Mouse (Mus musculus) spleen, postnatal 36 days (tissue): ENCODE measurements at regions not wholly inside any gene's neighbourhood (a gene's known extent, or its start where the extent isn't known, plus 50 kb on each side); places are given as distances from the start of the nearest gene placed in this dataset.

ENCODE experiments used
- DNase-seq, 2 experiments: peaks; one replicate each; pipeline ENCODE4 v3.0.0; 2022; ENCODE audit warnings: low spot score in 2 of 2, mixed read lengths in 1 of 2

- DNase-seq: no peak
These were observed 163.9 kb downstream of the Ptprc start for GRCm38 (mm10) chr1:138011581-138011980.

- no peak for DNase-seq
These were observed 164.5 kb downstream of the Ptprc start for GRCm38 (mm10) chr1:138010910-138011477.

GRCm38 (mm10) chr1:138006811-138007210 lies 168.7 kb downstream of the Ptprc start:
- no peak for DNase-seq

GRCm38 (mm10) chr1:138004319-138004718 lies 171.2 kb downstream of the Ptprc start:
- DNase-seq: no peak

GRCm38 (mm10) chr1:137999268-137999900 lies 176.1 kb downstream of the Ptprc start:
- DNase-seq: no peak

- DNase-seq: no peak
These were observed 179.5 kb downstream of the Ptprc start for GRCm38 (mm10) chr1:137996041-137996440.

GRCm38 (mm10) chr1:137991936-137992335 lies 183.6 kb downstream of the Ptprc start:
- DNase-seq: no peak

GRCm38 (mm10) chr1:137991412-137991811 lies 184.1 kb downstream of the Ptprc start:
- DNase-seq: no peak

GRCm38 (mm10) chr1:137973406-137973805 lies 202.1 kb downstream of the Ptprc start:
- DNase-seq: no peak

- DNase-seq: no peak
These were observed 202.7 kb downstream of the Ptprc start for GRCm38 (mm10) chr1:137972620-137973350.

- DNase-seq: no peak
These were observed 209.2 kb downstream of the Ptprc start for GRCm38 (mm10) chr1:137966151-137966836.

GRCm38 (mm10) chr1:137963656-137964055 lies 211.9 kb downstream of the Ptprc start:
- no peak for DNase-seq

GRCm38 (mm10) chr1:137958040-137958439 lies 217.5 kb downstream of the Ptprc start:
- no peak for DNase-seq

- DNase-seq: no peak
These were observed 219.5 kb downstream of the Ptprc start for GRCm38 (mm10) chr1:137955993-137956392.

- DNase-seq: no peak
These were observed 220.4 kb downstream of the Ptprc start for GRCm38 (mm10) chr1:137955139-137955538.

- no peak for DNase-seq
These were observed 222.1 kb downstream of the Ptprc start for GRCm38 (mm10) chr1:137953369-137953768.

- DNase-seq: no peak
These were observed 222.7 kb downstream of the Ptprc start for GRCm38 (mm10) chr1:137952777-137953176.

GRCm38 (mm10) chr1:137947900-137948299 lies 227.6 kb downstream of the Ptprc start:
- no peak for DNase-seq

- no peak for DNase-seq
These were observed 233.6 kb downstream of the Ptprc start for GRCm38 (mm10) chr1:137941776-137942522.

GRCm38 (mm10) chr1:137935746-137936145 lies 239.8 kb downstream of the Ptprc start:
- no peak for DNase-seq

GRCm38 (mm10) chr1:137929764-137930163 lies 245.7 kb downstream of the Ptprc start:
- no peak for DNase-seq

- no peak for DNase-seq
These were observed 247.0 kb downstream of the Ptprc start for GRCm38 (mm10) chr1:137928522-137928921.
